Mouse (Mus musculus) gastrocnemius, postnatal 4 days (tissue): ENCODE data around the gene Hist2h4. TPM values are rescaled to one million over a fixed set of nuclear protein-coding genes. Genes with fewer than 3 reads are reported as not detected.
A peak's percentile ranks its signal among the peaks of the same experiment; 100 is the strongest.

ENCODE experiments used
- DNase-seq, 2 experiments: peaks; one replicate each; pipeline ENCODE4 v3.0.0; 2021 to 2022; ENCODE audit warnings: low spot score in 2 of 2, mixed read lengths in 2 of 2
- microRNA-seq: library from miRNA; unstranded; fragments of <30 nt; microRNA quantifications from one replicate; pipeline ENCODE4 v1.2.0, GENCODE M21; 2021
- total RNA-seq, 2 experiments: library from RNA; stranded (reverse); gene quantifications; 2 replicates each; pipeline ENCODE4 v1.2.3; 2021

The Hist2h4 gene
- total RNA-seq, 2 experiments from 2014 or later = 74.6 to 96.7 TPM

- no peak for DNase-seq
These were observed 36.1 kb downstream of the Hist2h4 start for GRCm38 (mm10) chr3:96226695-96227648.

GRCm38 (mm10) chr3:96225421-96225820 is 37.7 kb downstream of the Hist2h4 start:
- DNase-seq = no peak

- DNase-seq = no peak
These were observed 40.3 kb downstream of the Hist2h4 start for GRCm38 (mm10) chr3:96222774-96223173.

- DNase-seq = no peak
These were observed 41.5 kb downstream of the Hist2h4 start for GRCm38 (mm10) chr3:96221640-96222038.

- peak; percentile 32 to 50 for DNase-seq
These were observed 42.1 kb downstream of the Hist2h4 start, which contains the start of the genes Hist2h2ac and Hist2h2be for GRCm38 (mm10) chr3:96220765-96221639. Gene Hist2h2ac (minus strand): TSS chr3:96220880. Gene Hist2h2be (plus strand): TSS chr3:96221119.

GRCm38 (mm10) chr3:96220131-96220764 is 42.9 kb downstream of the Hist2h4 start:
- DNase-seq = peak in 1 of 2 experiments; percentile 64

- DNase-seq = peak; percentile 31 to 65
These were observed 43.4 kb downstream of the Hist2h4 start, which contains the start of the genes Bola1 and Hist2h2ab for GRCm38 (mm10) chr3:96219661-96220130. Gene Bola1 (minus strand): TSS chr3:96219709. Gene Hist2h2ab (plus strand): TSS chr3:96219865.

- DNase-seq = no peak
These were observed 43.9 kb downstream of the Hist2h4 start for GRCm38 (mm10) chr3:96219191-96219641.

Small RNA genes within 50 kb of the gene (microRNA-seq; reads per million reads assigned to microRNA genes)
- gene Gm44492 (not detected), gene Gm47311 (not detected), gene Gm47313 (not detected)

Other genes starting within 250 kb of the Hist2h4 start
- gene Vps45, start 204.8 kb downstream of the Hist2h4 start, total RNA-seq = 10 to 100 TPM; 24.5 to 32.6 TPM
- 10 to 100 TPM; 61.0 to 65.7 TPM for gene Otud7b, start 158.8 kb downstream of the Hist2h4 start, total RNA-seq
- 1 to 10 TPM; 9.3 to 9.7 TPM for gene Mtmr11, start 101.3 kb downstream of the Hist2h4 start, total RNA-seq
- 10 to 100 TPM; 32.9 to 34.6 TPM for gene Sf3b4, start 91.0 kb downstream of the Hist2h4 start, total RNA-seq
- 1 to 10 TPM; 2.2 to 2.3 TPM for gene Sv2a, start 82.2 kb downstream of the Hist2h4 start, total RNA-seq
- 10 to 100 TPM; 20.4 to 23.2 TPM for gene Bola1, start 43.6 kb downstream of the Hist2h4 start, total RNA-seq
- gene Hist2h2ab, start 43.4 kb downstream of the Hist2h4 start, total RNA-seq = 10 to 100 TPM; 15.6 TPM
- 100 to 1,000 TPM; 126 to 168 TPM for gene Hist2h2ac, start 42.4 kb downstream of the Hist2h4 start, total RNA-seq
- gene Hist2h2be, start 42.2 kb downstream of the Hist2h4 start, total RNA-seq = 1 to 10 TPM; 3.2 to 3.8 TPM
- 100 to 1,000 TPM; 150 TPM for gene Hist2h3c2, start 24.2 kb downstream of the Hist2h4 start, total RNA-seq
- 1,000 to 10,000 TPM; 1,169 to 1,327 TPM for gene Hist2h2aa2, start 23.0 kb downstream of the Hist2h4 start, total RNA-seq
- gene Hist2h2aa1, start 17.8 kb downstream of the Hist2h4 start, total RNA-seq = 10 to 100 TPM; 12.3 to 14.6 TPM
- gene Hist2h3c1, start 16.6 kb downstream of the Hist2h4 start, total RNA-seq = under 1 TPM in 1 of 2 experiments, not detected in 1; 0.44 TPM
- 100 to 1,000 TPM; 677 to 879 TPM for gene Hist2h3b, start 5.3 kb upstream of the Hist2h4 start, total RNA-seq
- 100 to 1,000 TPM; 676 to 744 TPM for gene Hist2h2bb, start 6.4 kb upstream of the Hist2h4 start, total RNA-seq
- 1 to 10 TPM; 1.6 to 1.7 TPM for gene Fcgr1, start 30.7 kb upstream of the Hist2h4 start, total RNA-seq
- not detected for gene BC107364, start 189.0 kb upstream of the Hist2h4 start, total RNA-seq